Mouse (Mus musculus) heart, embryonic 12.5 days (tissue): ENCODE measurements around the gene Ssh2. TPM values are rescaled to one million over a fixed set of nuclear protein-coding genes. Genes with fewer than 3 reads are reported as not detected.

Experiments used
- ATAC-seq: fragments of 200-750 bp; cut with Nextera tagmentation; 2 replicates; pipeline ENCODE4 v1.8.0; 2017; ENCODE audit warnings: moderate TSS enrichment, moderate library complexity; ENCODE audit not compliant: insufficient number of reproducible peaks, low FRiP score
- H3K27ac ChIP-seq: fragments of 300-500 bp; sonication (generic); 2 replicates; pipeline ENCODE4 v1.5.1; 2016; ENCODE audit warnings: mild to moderate bottlenecking, moderate library complexity; ENCODE audit not compliant: poor library complexity, severe bottlenecking
- H3K27me3 ChIP-seq: fragments of 300-500 bp; sonication (generic); replicated peaks from 2 replicates; pipeline ENCODE4 v1.6.1; 2016; ENCODE audit warnings: mild to moderate bottlenecking, moderate library complexity
- H3K36me3 ChIP-seq: fragments of 300-500 bp; sonication (generic); 2 replicates; pipeline ENCODE4 v1.6.1; 2016; ENCODE audit warnings: mild to moderate bottlenecking, moderate library complexity
- H3K4me1 ChIP-seq: fragments of 300-500 bp; sonication (generic); replicated peaks from 2 replicates; pipeline ENCODE4 v1.6.1; 2016; ENCODE audit warnings: mild to moderate bottlenecking
- H3K4me2 ChIP-seq: fragments of 300-500 bp; sonication (generic); 2 replicates; pipeline ENCODE4 v1.6.1; 2016; ENCODE audit warnings: mild to moderate bottlenecking, moderate library complexity
- H3K4me3 ChIP-seq: fragments of 300-500 bp; sonication (generic); 2 replicates; pipeline ENCODE4 v1.5.1; 2016; ENCODE audit warnings: mild to moderate bottlenecking
- H3K9ac ChIP-seq: fragments of 300-500 bp; sonication (generic); 2 replicates; pipeline ENCODE4 v1.6.1; 2016; ENCODE audit warnings: mild to moderate bottlenecking, moderate library complexity
- H3K9me3 ChIP-seq: fragments of 300-500 bp; sonication (generic); replicated peaks from 2 replicates; pipeline ENCODE4 v1.6.1; 2016; ENCODE audit warnings: mild to moderate bottlenecking, moderate library complexity
- WGBS: fragments of 180-500 bp; shearing (Covaris S2); methylation state at CpG from one replicate; pipeline ENCODE4 v1.1.7; 2016; 5-methylcytosine and 5-hydroxymethylcytosine counted together
- polyA plus RNA-seq: library from polyadenylated mRNA; unstranded; fragments of >200 nt; fragmentation: Nextera tagmentation; extraction: Ambion mirVana; gene quantifications from 2 replicates; pipeline ENCODE4 v1.2.1, GENCODE M21; 2016

Ssh2 gene
- polyA plus RNA-seq, 1 experiment from 2014 or later: 29.8 TPM

GRCm38 (mm10) chr11:77411284-77411683 is 195.2 kb downstream of the Ssh2 start:
- no peak overlapping the region for H3K9ac ChIP-seq
- H3K4me3 ChIP-seq: no peak overlapping the region
- peaks cover 10% of the 10 kb centered on the region for H3K4me1 ChIP-seq
- no peaks in the 10 kb centered on the region for H3K9me3 ChIP-seq
- H3K27ac ChIP-seq: no peak overlapping the region
- H3K4me2 ChIP-seq: no peak overlapping the region
- ATAC-seq: no peak
- no peaks in the 10 kb centered on the region for H3K27me3 ChIP-seq
- peaks cover 17% of the 10 kb centered on the region for H3K36me3 ChIP-seq

GRCm38 (mm10) chr11:77414141-77414839 is 198.2 kb downstream of the Ssh2 start:
- Histone ChIP-seq H3K9me3 (no peaks in the 10 kb centered on the region), H3K27ac (no peak overlapping the region), H3K9ac (no peak overlapping the region), H3K4me3 (no peak overlapping the region), H3K4me1 (peaks cover 15% of the 10 kb centered on the region), H3K4me2 (no peak overlapping the region), H3K27me3 (no peaks in the 10 kb centered on the region), H3K36me3 (peaks cover 7% of the 10 kb centered on the region)
- 76% methylated on average over 2 of the region's 2 CpGs for WGBS
- ATAC-seq: no peak

GRCm38 (mm10) chr11:77416212-77417000 is 200.3 kb downstream of the Ssh2 start:
- Histone ChIP-seq H3K4me2 (no peak overlapping the region), H3K9ac (no peak overlapping the region), H3K9me3 (no peaks in the 10 kb centered on the region), H3K36me3 (peaks cover 8% of the 10 kb centered on the region), H3K4me1 (peaks cover 18% of the 10 kb centered on the region), H3K4me3 (no peak overlapping the region), H3K27ac (peak overlapping the region; percentile 29; the same call in 1 of the 2 replicates), H3K27me3 (no peaks in the 10 kb centered on the region)
- ATAC-seq: no peak
- 68% methylated on average over 4 of the region's 4 CpGs for WGBS

- Histone ChIP-seq H3K4me3 (no peak overlapping the region), H3K9me3 (no peaks in the 10 kb centered on the region), H3K9ac (no peak overlapping the region), H3K36me3 (peaks cover 17% of the 10 kb centered on the region), H3K27ac (no peak overlapping the region), H3K4me2 (no peak overlapping the region), H3K4me1 (peaks cover 26% of the 10 kb centered on the region), H3K27me3 (no peaks in the 10 kb centered on the region)
- 87% methylated on average over 4 of the region's 4 CpGs for WGBS
- no peak for ATAC-seq
Measured at GRCm38 (mm10) chr11:77418021-77418420, 201.9 kb downstream of the Ssh2 start.

GRCm38 (mm10) chr11:77423175-77423859 is 207.2 kb downstream of the Ssh2 start:
- Histone ChIP-seq H3K4me3 (no peak overlapping the region), H3K9me3 (no peaks in the 10 kb centered on the region), H3K4me2 (no peak overlapping the region; the same call in 1 of the 2 replicates), H3K27ac (peak overlapping the region; percentile 99), H3K27me3 (no peaks in the 10 kb centered on the region), H3K4me1 (peaks cover 30% of the 10 kb centered on the region), H3K36me3 (peaks cover 45% of the 10 kb centered on the region), H3K9ac (no peak overlapping the region)
- WGBS: 2% methylated on average over 4 of the region's 4 CpGs
- peak; percentile 96 for ATAC-seq

GRCm38 (mm10) chr11:77428446-77428845 is 212.4 kb downstream of the Ssh2 start:
- WGBS: 78% methylated on average over 1 of the region's 1 CpGs
- H3K27ac ChIP-seq: no peak overlapping the region

GRCm38 (mm10) chr11:77437026-77437425 is 220.9 kb downstream of the Ssh2 start:
- Histone ChIP-seq H3K9ac (no peak overlapping the region), H3K36me3 (peaks cover 44% of the 10 kb centered on the region), H3K4me2 (no peak overlapping the region), H3K27me3 (no peaks in the 10 kb centered on the region), H3K9me3 (no peaks in the 10 kb centered on the region), H3K4me3 (no peak overlapping the region), H3K4me1 (peaks cover 6% of the 10 kb centered on the region), H3K27ac (no peak overlapping the region)
- ATAC-seq: no peak
- WGBS: 86% methylated on average over 2 of the region's 2 CpGs

More at GRCm38 (mm10) chr11:77428446-77428845, 212.4 kb downstream of the Ssh2 start:
- Histone ChIP-seq H3K4me1 (peaks cover 8% of the 10 kb centered on the region), H3K4me2 (no peak overlapping the region), H3K9ac (no peak overlapping the region), H3K36me3 (peaks cover 59% of the 10 kb centered on the region), H3K9me3 (no peaks in the 10 kb centered on the region), H3K4me3 (no peak overlapping the region), H3K27me3 (no peaks in the 10 kb centered on the region)
- no peak for ATAC-seq

GRCm38 (mm10) chr11:77440081-77440480 is 224.0 kb downstream of the Ssh2 start:
- peaks cover 48% of the 10 kb centered on the region for H3K36me3 ChIP-seq
- WGBS: 74% methylated on average over 9 of the region's 9 CpGs
- H3K27me3 ChIP-seq: no peaks in the 10 kb centered on the region
- no peak overlapping the region for H3K27ac ChIP-seq
- H3K4me1 ChIP-seq: peaks cover 28% of the 10 kb centered on the region
- no peak for ATAC-seq
- H3K4me3 ChIP-seq: no peak overlapping the region
- H3K9ac ChIP-seq: no peak overlapping the region
- no peak overlapping the region for H3K4me2 ChIP-seq
- H3K9me3 ChIP-seq: no peaks in the 10 kb centered on the region

- 77% methylated on average over 8 of the region's 8 CpGs for WGBS
- no peak for ATAC-seq
- Histone ChIP-seq H3K36me3 (peaks cover 48% of the 10 kb centered on the region), H3K4me3 (no peak overlapping the region), H3K27me3 (no peaks in the 10 kb centered on the region), H3K9ac (no peak overlapping the region), H3K27ac (no peak overlapping the region), H3K9me3 (no peaks in the 10 kb centered on the region), H3K4me1 (peaks cover 31% of the 10 kb centered on the region), H3K4me2 (no peak overlapping the region)
Measured at GRCm38 (mm10) chr11:77441020-77441419, 224.9 kb downstream of the Ssh2 start.

GRCm38 (mm10) chr11:77442186-77443170 is 226.4 kb downstream of the Ssh2 start:
- Histone ChIP-seq H3K27ac (peak overlapping the region; percentile 36; the same call in 1 of the 2 replicates), H3K36me3 (peaks cover 50% of the 10 kb centered on the region), H3K4me2 (no peak overlapping the region), H3K4me1 (peaks cover 39% of the 10 kb centered on the region), H3K9ac (no peak overlapping the region), H3K27me3 (no peaks in the 10 kb centered on the region), H3K9me3 (no peaks in the 10 kb centered on the region), H3K4me3 (no peak overlapping the region)
- ATAC-seq: no peak
- 66% methylated on average over 7 of the region's 7 CpGs for WGBS
